Mouse (Mus musculus) G1E (cell line): ENCODE data around the gene Defb15. TPM values are rescaled to one million over a fixed set of nuclear protein-coding genes. Genes with fewer than 3 reads are reported as not detected.
"Not testable (repeated sequence)": the region's sequence is repeated elsewhere in the genome, so short reads cannot be mapped to it uniquely, and the experiment has no call there.

Experiments
- ATAC-seq: 2 replicates; pipeline ENCODE4 v1.8.0; 2016; ENCODE audit warnings: mild to moderate bottlenecking; ENCODE audit not compliant: insufficient number of reproducible peaks, poor library complexity, low FRiP score, severe bottlenecking; ENCODE audit errors: extremely low read depth
- DNase-seq: peaks from one replicate; pipeline ENCODE4 v3.0.0; 2012; ENCODE audit warnings: low spot score
- H3K27me3 ChIP-seq: 2 replicates; pipeline ENCODE4 v1.6.1; 2012; ENCODE audit warnings: mild to moderate bottlenecking, low read length, inconsistent platforms; ENCODE audit not compliant: insufficient read depth
- H3K36me3 ChIP-seq: replicated peaks from 2 replicates; pipeline ENCODE3; 2012; ENCODE audit warnings: mild to moderate bottlenecking, inconsistent platforms
- H3K4me1 ChIP-seq: 2 replicates; pipeline ENCODE4 v1.6.1; 2012; ENCODE audit warnings: low read depth, low read length, inconsistent platforms, mixed read lengths; ENCODE audit not compliant: insufficient read depth
- H3K4me3 ChIP-seq: 2 replicates; pipeline ENCODE4 v1.5.1; 2012; ENCODE audit warnings: low read depth, mild to moderate bottlenecking, inconsistent platforms, low read length, moderate library complexity, mixed read lengths
- H3K9me3 ChIP-seq: replicated peaks from 2 replicates; pipeline ENCODE4 v1.6.1; 2012; ENCODE audit warnings: inconsistent platforms
- CTCF ChIP-seq: IDR thresholded peaks from 2 replicates; pipeline ENCODE4 v1.5.1; 2012; ENCODE audit warnings: low read depth, low read length, inconsistent platforms, mixed read lengths
- GATA1 ChIP-seq: IDR thresholded peaks from 2 replicates; pipeline ENCODE4 v1.6.1; 2012; ENCODE audit warnings: borderline replicate concordance, low read length, inconsistent platforms, mixed read lengths
- GATA2 ChIP-seq: IDR thresholded peaks from 2 replicates; pipeline ENCODE4 v1.6.1; 2012; ENCODE audit warnings: low read depth, low read length, inconsistent platforms, borderline replicate concordance
- POLR2AphosphoS5 ChIP-seq: IDR thresholded peaks from 2 replicates; pipeline ENCODE4 v1.6.1; 2012; ENCODE audit warnings: low read depth, low read length, inconsistent platforms; ENCODE audit not compliant: insufficient replicate concordance
- TAL1 ChIP-seq: conservative IDR thresholded peaks from 2 replicates; pipeline ENCODE4 v1.6.1; 2012; ENCODE audit warnings: low read depth, low read length, inconsistent platforms, mixed read lengths
- polyA plus RNA-seq: library from polyadenylated mRNA; stranded (reverse); fragments of >175 nt; gene quantifications from 2 replicates; pipeline ENCODE4 v1.2.3, GENCODE M21; 2012
- total RNA-seq, 2 experiments: library from RNA; stranded (forward) in 1 of 2; stranded (reverse) in 1 of 2; fragments of 200-1000 nt in 1 of 2; fragments of >200 nt in 1 of 2; fragmentation: Nextera tagmentation in 1 of 2; gene quantifications; 2 replicates each; pipeline ENCODE4 v1.2.3; 2014 to 2017

Defb15 gene
- total and polyA plus RNA-seq, 3 experiments, result 0.71 TPM; not detected in 2

DNA sequence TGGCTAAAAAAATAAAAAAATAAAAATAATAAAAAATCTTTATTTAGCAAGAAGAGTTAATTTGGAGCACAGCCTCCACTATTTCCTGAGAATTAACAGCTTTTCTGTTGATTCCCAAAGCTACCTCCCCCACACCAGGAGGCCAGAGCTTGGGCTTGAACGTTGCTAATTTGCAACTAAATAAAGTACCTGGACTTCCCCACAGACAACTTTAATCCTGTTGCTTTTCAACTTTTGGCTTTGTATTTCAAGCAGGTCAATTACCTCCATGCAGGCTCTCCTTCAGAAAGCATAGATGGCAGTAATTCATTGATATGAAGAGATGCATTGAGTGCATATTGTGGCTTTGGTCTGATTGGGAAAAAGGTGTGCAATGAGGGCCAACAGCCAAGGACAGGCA lies 20.6 kb downstream of the Defb15 start:
- Histone ChIP-seq H3K27me3 (peaks cover 6% of the 10 kb centered on the region; the same call in 1 of the 2 replicates), H3K4me3 (no peak overlapping the region), H3K36me3 (no peaks in the 10 kb centered on the region), H3K9me3 (no peaks in the 10 kb centered on the region), H3K4me1 (no peaks in the 10 kb centered on the region)
- ATAC-seq (no peak), DNase-seq (no peak)
- no peak for TF ChIP-seq GATA2
- TF ChIP-seq GATA1, result no peak
- no peak for TF ChIP-seq TAL1
- TF ChIP-seq CTCF, result no peak
- no peak for TF ChIP-seq POLR2AphosphoS5

DNA sequence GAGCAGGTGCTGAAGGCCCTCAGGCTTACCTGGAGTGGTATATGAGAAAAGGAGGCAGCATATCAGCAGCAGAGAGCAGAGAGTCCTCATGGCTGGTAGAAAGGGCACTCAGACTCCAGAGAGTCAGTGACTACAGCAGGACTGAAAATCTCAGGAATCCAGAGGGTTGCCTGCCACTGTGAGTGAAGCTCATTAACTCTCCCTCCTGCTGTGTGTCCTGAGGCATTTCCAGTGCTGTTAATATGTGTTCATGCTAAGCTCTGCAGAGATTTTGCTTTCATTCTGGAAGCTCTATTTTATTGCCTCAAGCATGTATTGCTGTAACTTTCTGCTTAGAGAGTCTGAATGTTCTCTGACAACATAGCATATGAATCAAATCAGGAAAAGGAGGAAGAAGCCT lies 26.2 kb downstream of the Defb15 start, which contains the start of gene Defb11:
Gene Defb11 (minus strand): TSS at position 123 of the 400 bp plus-strand sequence.
- not testable (repeated sequence) for H3K27me3 ChIP-seq, H3K4me3 ChIP-seq, H3K4me1 ChIP-seq, H3K9me3 ChIP-seq, ATAC-seq, H3K36me3 ChIP-seq, DNase-seq

DNA sequence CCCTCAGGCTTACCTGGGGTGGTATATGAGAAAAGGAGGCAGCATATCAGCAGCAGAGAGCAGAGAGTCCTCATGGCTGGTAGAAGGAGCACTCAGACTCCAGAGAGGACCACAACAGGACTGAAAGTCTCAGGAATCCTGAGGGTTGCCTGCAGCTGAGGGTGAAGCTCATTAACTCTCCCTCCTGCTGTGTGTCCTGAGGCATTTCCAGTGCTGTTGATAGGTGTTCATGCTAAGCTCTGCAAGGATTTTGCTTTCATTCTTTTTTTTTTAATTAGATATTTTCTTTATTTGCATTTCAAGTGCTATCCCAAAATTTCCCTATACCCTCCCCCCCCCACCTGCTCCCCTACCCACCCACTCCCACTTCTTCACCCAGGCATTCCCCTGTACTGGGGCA lies 47.2 kb downstream of the Defb15 start, which contains the start of gene Defb9:
Gene Defb9 (minus strand): TSS at position 101 of the 400 bp plus-strand sequence.
- not testable (repeated sequence) for ATAC-seq, H3K4me3 ChIP-seq, DNase-seq, H3K27me3 ChIP-seq, H3K4me1 ChIP-seq, H3K9me3 ChIP-seq, H3K36me3 ChIP-seq

Other genes with a start within 250 kb of the Defb15 start
- gene AY761184, start 229.1 kb downstream of the Defb15 start, total RNA-seq (2014; fragmentation: Nextera tagmentation), result not detected in 2 replicates
- not detected in 2 replicates for gene AY761184, start 229.1 kb downstream of the Defb15 start, total RNA-seq (2017)
- not detected in 2 replicates for gene AY761184, start 229.1 kb downstream of the Defb15 start, polyA plus RNA-seq
- gene Defa24, start 198.2 kb downstream of the Defb15 start, total RNA-seq (2014; fragmentation: Nextera tagmentation), result not detected in 2 replicates
- not detected in 2 replicates for gene Defa24, start 198.2 kb downstream of the Defb15 start, total RNA-seq (2017)
- not detected in 2 replicates for gene Defa24, start 198.2 kb downstream of the Defb15 start, polyA plus RNA-seq
- gene Defb50, start 109.2 kb downstream of the Defb15 start, total RNA-seq (2014; fragmentation: Nextera tagmentation), result not detected in 2 replicates
- gene Defb50, start 109.2 kb downstream of the Defb15 start, total RNA-seq (2017), result not detected in 2 replicates
- not detected in 2 replicates for gene Defb50, start 109.2 kb downstream of the Defb15 start, polyA plus RNA-seq
- not detected in 2 replicates for gene Defb2, start 92.8 kb downstream of the Defb15 start, total RNA-seq (2014; fragmentation: Nextera tagmentation)
- gene Defb2, start 92.8 kb downstream of the Defb15 start, total RNA-seq (2017), result not detected in 2 replicates
- gene Defb2, start 92.8 kb downstream of the Defb15 start, polyA plus RNA-seq, result not detected in 2 replicates
- not detected in 2 replicates for gene Defb10, start 73.8 kb downstream of the Defb15 start, total RNA-seq (2014; fragmentation: Nextera tagmentation)
- not detected in 2 replicates for gene Defb10, start 73.8 kb downstream of the Defb15 start, total RNA-seq (2017)
- gene Defb10, start 73.8 kb downstream of the Defb15 start, polyA plus RNA-seq, result not detected in 2 replicates
- gene Defb9, start 47.3 kb downstream of the Defb15 start, total RNA-seq (2014; fragmentation: Nextera tagmentation), result not detected in 2 replicates
- gene Defb9, start 47.3 kb downstream of the Defb15 start, total RNA-seq (2017), result not detected in 2 replicates
- not detected in 2 replicates for gene Defb9, start 47.3 kb downstream of the Defb15 start, polyA plus RNA-seq
- not detected in 2 replicates for gene Defb11, start 26.3 kb downstream of the Defb15 start, total RNA-seq (2014; fragmentation: Nextera tagmentation)
- not detected in 2 replicates for gene Defb11, start 26.3 kb downstream of the Defb15 start, total RNA-seq (2017)
- not detected in 2 replicates for gene Defb11, start 26.3 kb downstream of the Defb15 start, polyA plus RNA-seq
- gene Defb35, start 5.6 kb upstream of the Defb15 start, total RNA-seq (2014; fragmentation: Nextera tagmentation), result not detected in 2 replicates
- not detected in 2 replicates for gene Defb35, start 5.6 kb upstream of the Defb15 start, total RNA-seq (2017)
- gene Defb35, start 5.6 kb upstream of the Defb15 start, polyA plus RNA-seq, result not detected in 2 replicates
- not detected in 2 replicates for gene Defb13, start 14.1 kb upstream of the Defb15 start, total RNA-seq (2014; fragmentation: Nextera tagmentation)
- not detected in 2 replicates for gene Defb13, start 14.1 kb upstream of the Defb15 start, total RNA-seq (2017)
- gene Defb13, start 14.1 kb upstream of the Defb15 start, polyA plus RNA-seq, result not detected in 2 replicates
- not detected in 2 replicates for gene Fam90a1a, start 26.0 kb upstream of the Defb15 start, total RNA-seq (2014; fragmentation: Nextera tagmentation)
- gene Fam90a1a, start 26.0 kb upstream of the Defb15 start, total RNA-seq (2017), result 0.17 TPM in 1 of 2 replicates, not detected in the other
- not detected in 2 replicates for gene Fam90a1a, start 26.0 kb upstream of the Defb15 start, polyA plus RNA-seq
- gene Ccdc70, start 37.1 kb upstream of the Defb15 start, total RNA-seq (2014; fragmentation: Nextera tagmentation), result not detected in 2 replicates
- not detected in 2 replicates for gene Ccdc70, start 37.1 kb upstream of the Defb15 start, total RNA-seq (2017)
- gene Ccdc70, start 37.1 kb upstream of the Defb15 start, polyA plus RNA-seq, result not detected in 2 replicates
- 14.7 and 18.9 TPM in 2 replicates for gene Atp7b, start 127.6 kb upstream of the Defb15 start, total RNA-seq (2014; fragmentation: Nextera tagmentation)
- gene Atp7b, start 127.6 kb upstream of the Defb15 start, total RNA-seq (2017), result 5.9 and 6.6 TPM in 2 replicates
- 5.2 and 6.1 TPM in 2 replicates for gene Atp7b, start 127.6 kb upstream of the Defb15 start, polyA plus RNA-seq
- 24.4 and 24.7 TPM in 2 replicates for gene Alg11, start 128.0 kb upstream of the Defb15 start, total RNA-seq (2014; fragmentation: Nextera tagmentation)
- gene Alg11, start 128.0 kb upstream of the Defb15 start, total RNA-seq (2017), result 30.0 and 32.5 TPM in 2 replicates
- 0.86 TPM in 2 replicates for gene Alg11, start 128.0 kb upstream of the Defb15 start, polyA plus RNA-seq
- gene Nek5, start 192.3 kb upstream of the Defb15 start, total RNA-seq (2014; fragmentation: Nextera tagmentation), result not detected in 2 replicates
- gene Nek5, start 192.3 kb upstream of the Defb15 start, total RNA-seq (2017), result 0.16 TPM in 1 of 2 replicates, not detected in the other
- gene Nek5, start 192.3 kb upstream of the Defb15 start, polyA plus RNA-seq, result not detected in 2 replicates
- gene Nek3, start 233.7 kb upstream of the Defb15 start, total RNA-seq (2014; fragmentation: Nextera tagmentation), result 4.4 and 14.9 TPM in 2 replicates
- 5.3 and 5.7 TPM in 2 replicates for gene Nek3, start 233.7 kb upstream of the Defb15 start, total RNA-seq (2017)
- gene Nek3, start 233.7 kb upstream of the Defb15 start, polyA plus RNA-seq, result 1.1 and 1.4 TPM in 2 replicates